Mouse (Mus musculus) embryo, embryonic 11.5 days (tissue): ENCODE data around the gene C1qtnf1.
"Not testable (repeated sequence)": the region's sequence is repeated elsewhere in the genome, so short reads cannot be mapped to it uniquely, and the experiment has no call there.

ENCODE experiments used
- DNase-seq: peaks from one replicate; pipeline ENCODE4 v3.0.0-alpha.2; 2012; ENCODE audit warnings: low read depth, low spot score

The C1qtnf1 gene

GRCm38 (mm10) chr11:118427986-118428385, at the start of gene C1qtnf1:
Gene C1qtnf1, plus strand, starts transcription at chr11:118428203.
- no peak for DNase-seq

- no peak for DNase-seq
Measured at GRCm38 (mm10) chr11:118378656-118379055, 49.3 kb upstream of the C1qtnf1 start.

GRCm38 (mm10) chr11:118379251-118380009, 48.6 kb upstream of the C1qtnf1 start:
- DNase-seq, result peak; percentile 67

- not testable (repeated sequence) for DNase-seq
Measured at GRCm38 (mm10) chr11:118387816-118388215, 40.2 kb upstream of the C1qtnf1 start.

- no peak for DNase-seq
Measured at GRCm38 (mm10) chr11:118393991-118394390, 34.0 kb upstream of the C1qtnf1 start.

GRCm38 (mm10) chr11:118394538-118394937, 33.5 kb upstream of the C1qtnf1 start:
- DNase-seq, result no peak

GRCm38 (mm10) chr11:118397806-118398530, 30.0 kb upstream of the C1qtnf1 start:
- no peak for DNase-seq

GRCm38 (mm10) chr11:118399891-118400565, 28.0 kb upstream of the C1qtnf1 start:
- no peak for DNase-seq

- no peak for DNase-seq
Measured at GRCm38 (mm10) chr11:118400566-118400936, 27.5 kb upstream of the C1qtnf1 start.

- no peak for DNase-seq
Measured at GRCm38 (mm10) chr11:118401195-118401594, 26.8 kb upstream of the C1qtnf1 start.

GRCm38 (mm10) chr11:118401760-118402280, 26.2 kb upstream of the C1qtnf1 start, which contains the start of gene Lgals3bp:
Gene Lgals3bp, minus strand, starts transcription at chr11:118402092.
- DNase-seq, result no peak

- DNase-seq, result no peak
Measured at GRCm38 (mm10) chr11:118403183-118403582, 24.8 kb upstream of the C1qtnf1 start.

GRCm38 (mm10) chr11:118403951-118404899, 23.8 kb upstream of the C1qtnf1 start:
- DNase-seq, result no peak

- DNase-seq, result no peak
Measured at GRCm38 (mm10) chr11:118405311-118405710, 22.7 kb upstream of the C1qtnf1 start.

- no peak for DNase-seq
Measured at GRCm38 (mm10) chr11:118406521-118406920, 21.5 kb upstream of the C1qtnf1 start.

- no peak for DNase-seq
Measured at GRCm38 (mm10) chr11:118407318-118407910, 20.6 kb upstream of the C1qtnf1 start.

- no peak for DNase-seq
Measured at GRCm38 (mm10) chr11:118408051-118408740, 19.8 kb upstream of the C1qtnf1 start.

GRCm38 (mm10) chr11:118409106-118410072, 18.6 kb upstream of the C1qtnf1 start:
- DNase-seq, result no peak

GRCm38 (mm10) chr11:118410073-118410444, 17.9 kb upstream of the C1qtnf1 start:
- no peak for DNase-seq
